Mouse (Mus musculus): ENCODE data around the gene Ptprs.

DNA sequence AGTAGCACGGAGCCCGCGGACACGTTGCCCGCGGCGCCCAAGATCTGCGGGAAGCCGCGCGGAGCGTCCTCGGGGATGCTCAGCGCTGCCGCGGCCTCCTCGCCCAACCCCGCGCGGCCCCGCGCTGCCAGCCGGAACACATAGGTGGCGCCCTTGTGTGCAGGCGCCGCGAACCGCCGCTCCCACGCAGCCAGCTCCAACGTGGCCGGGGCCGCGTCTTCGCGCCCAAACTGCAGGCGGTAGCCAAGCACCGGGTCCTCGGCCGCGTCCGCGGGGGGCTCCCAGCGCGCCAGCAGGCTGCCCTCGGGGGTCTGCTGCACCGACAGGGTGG, 50.7 kb downstream of the Ptprs start:
- peak; percentile 66 for TF ChIP-seq CTCF (IDR thresholded peaks at IDR 0.05; ENCODE audit: borderline replicate concordance, extremely low read depth, insufficient read depth, insufficient read length)
- no peak for TF ChIP-seq POLR2A (IDR thresholded peaks at IDR 0.05; ENCODE audit: borderline replicate concordance, extremely low read depth, insufficient read depth, insufficient read length, poor library complexity, severe bottlenecking)
